In genomic region chr1:131116430-131117011, GRCm38 (mm10) we compare ENCODE assay signal across 7 mouse cellular contexts. TPM values are rescaled to one million over a fixed set of nuclear protein-coding genes. Genes with fewer than 3 reads are reported as not detected.
DNase-seq lines count a peak whose midpoint lies in the region; ATAC-seq and TF ChIP-seq lines count a peak whose summit lies in the region.

No protein-coding gene starts in this region.

- H3K4me2 ChIP-seq in embryonic facial prominence, embryonic 12.5 days (replicated peaks) = no peak overlapping the region
- no peak overlapping the region for H3K4me2 ChIP-seq in liver, postnatal 0 days (ENCODE audit: low read depth, low read length)

- no peaks in the 10 kb centered on the region for H3K36me3 ChIP-seq in embryonic facial prominence, embryonic 12.5 days
- H3K36me3 ChIP-seq in liver, postnatal 0 days (replicated peaks; ENCODE audit: insufficient read depth, low read length) = no peaks in the 10 kb centered on the region

- no peak for TF ChIP-seq EP300 in liver, postnatal 0 days (IDR thresholded peaks at IDR 0.05; ENCODE audit: low read depth)

- H3K27ac ChIP-seq in embryonic facial prominence, embryonic 12.5 days = 0 out of 2 replicates have a peak overlapping the region, but pooled peaks have one; percentile 41
- no peak overlapping the region for H3K27ac ChIP-seq in liver, postnatal 0 days (ENCODE audit: low read depth)

- ATAC-seq in embryonic facial prominence, embryonic 12.5 days (ENCODE audit: insufficient number of reproducible peaks, insufficient read depth, low FRiP score, low TSS enrichment) = no peak
- no peak for ATAC-seq in monocyte, adult 5-6 weeks (replicated peaks; ENCODE audit: insufficient number of reproducible peaks, low FRiP score, low TSS enrichment, poor library complexity, severe bottlenecking)
- ATAC-seq in liver, postnatal 0 days = no peak

- no peaks in the 10 kb centered on the region for H3K27me3 ChIP-seq in embryonic facial prominence, embryonic 12.5 days
- 0 out of 2 replicates have a peak, but pooled peaks cover 4% of the 10 kb centered on the region for H3K27me3 ChIP-seq in liver, postnatal 0 days (ENCODE audit: insufficient read depth, low read length)

- no peak overlapping the region for H3K4me3 ChIP-seq in embryonic facial prominence, embryonic 12.5 days
- no peak overlapping the region for H3K4me3 ChIP-seq in liver, postnatal 0 days (ENCODE audit: low read depth, low read length)

- no peak for TF ChIP-seq CTCF in liver, postnatal 0 days (IDR thresholded peaks at IDR 0.05; ENCODE audit: low read depth)

- intact Hi-C loops in heart, postnatal 10 days (cut with DNase I) = loop anchor here (2.0 to 5.0 kb wide), 3 partner anchors 22 to 130 kb away; partner anchors contain the start of gene Dyrk3
- intact Hi-C loops in left cerebral cortex, postnatal 25 days (cut with DNase I) = loop anchor here (1.0 to 5.0 kb wide), 4 partner anchors 22 to 146 kb away; partner anchors contain the start of gene Dyrk3

- DNase-seq in brain, adult 2 months (ENCODE audit: low read depth, low spot score) = peak; percentile 89
- peak; percentile 81 to 86 for DNase-seq in heart, postnatal 10 days
- peak; percentile 74 to 95 for DNase-seq in left cerebral cortex, postnatal 25 days (ENCODE audit: low spot score in 2 of 2)
- DNase-seq in liver, postnatal 0 days = no peak
- DNase-seq in ovary, postnatal 10 days (ENCODE audit: low spot score) = no peak

- H3K4me1 ChIP-seq in embryonic facial prominence, embryonic 12.5 days = peaks cover 12% of the 10 kb centered on the region; the same call in 1 of the 2 replicates
- H3K4me1 ChIP-seq in liver, postnatal 0 days (ENCODE audit: insufficient read depth) = no peaks in the 10 kb centered on the region; the same call in 1 of the 2 replicates

- WGBS in embryonic facial prominence, embryonic 12.5 days = 47% methylated on average over 13 of the region's 13 CpGs
- 51% methylated on average over 13 of the region's 13 CpGs for WGBS in liver, postnatal 0 days (ENCODE audit: insufficient replicate concordance)

- H3K9me3 ChIP-seq in embryonic facial prominence, embryonic 12.5 days = no peaks in the 10 kb centered on the region
- no peaks in the 10 kb centered on the region for H3K9me3 ChIP-seq in liver, postnatal 0 days (ENCODE audit: low read length)

- no peak overlapping the region for H3K9ac ChIP-seq in embryonic facial prominence, embryonic 12.5 days
- no peak overlapping the region for H3K9ac ChIP-seq in liver, postnatal 0 days (replicated peaks)

RNA-seq across cellular contexts. Expression of gene Mapkapk2, which starts 18.9 kb away (rescaled TPM):
- polyA plus RNA-seq in embryonic facial prominence, embryonic 12.5 days (2016; fragmentation: Nextera tagmentation; extraction: Ambion mirVana) = 62.3 and 63.1 TPM in 2 replicates
- total RNA-seq in heart, postnatal 10 days (2021) = 100 to 1,000 TPM; 204 to 224 TPM
- total RNA-seq in left cerebral cortex, postnatal 25 days (2021) = 10 to 100 TPM; 25.8 to 28.3 TPM
- 205 to 262 TPM (median 212 TPM) in 3 replicates for total RNA-seq in monocyte, adult 5-6 weeks (2017)
- 18.3 and 19.6 TPM in 2 replicates for polyA plus RNA-seq in liver, postnatal 0 days (2015; fragmentation: Nextera tagmentation; extraction: Ambion mirVana)

RNA-seq across cellular contexts. Expression of gene Dyrk3, which starts 21.6 kb away (rescaled TPM):
- 6.5 and 8.7 TPM in 2 replicates for polyA plus RNA-seq in embryonic facial prominence, embryonic 12.5 days (2016; fragmentation: Nextera tagmentation; extraction: Ambion mirVana)
- under 1 TPM; 0.32 to 0.91 TPM for total RNA-seq in heart, postnatal 10 days (2021)
- total RNA-seq in left cerebral cortex, postnatal 25 days (2021) = 10 to 100 TPM in 1 of 2 experiments, 1 to 10 TPM in 1; 9.4 to 14.1 TPM
- 0.67 to 5.1 TPM (median 0.68 TPM) in 3 replicates for total RNA-seq in monocyte, adult 5-6 weeks (2017)
- 9.5 and 10.3 TPM in 2 replicates for polyA plus RNA-seq in liver, postnatal 0 days (2015; fragmentation: Nextera tagmentation; extraction: Ambion mirVana)

RNA-seq across cellular contexts. Expression of gene Eif2d, which starts 36.5 kb away (rescaled TPM):
- polyA plus RNA-seq in embryonic facial prominence, embryonic 12.5 days (2016; fragmentation: Nextera tagmentation; extraction: Ambion mirVana) = 66.6 and 67.7 TPM in 2 replicates
- 10 to 100 TPM; 36.3 to 36.7 TPM for total RNA-seq in heart, postnatal 10 days (2021)
- total RNA-seq in left cerebral cortex, postnatal 25 days (2021) = 10 to 100 TPM; 34.1 to 36.7 TPM
- 4.0 to 11.8 TPM (median 9.0 TPM) in 3 replicates for total RNA-seq in monocyte, adult 5-6 weeks (2017)
- 18.2 and 19.0 TPM in 2 replicates for polyA plus RNA-seq in liver, postnatal 0 days (2015; fragmentation: Nextera tagmentation; extraction: Ambion mirVana)

Comparison
In these comparisons a context has a peak if more than half of its experiments do, and no peak if none do; other contexts are left out.
1. DNase-seq: peak in brain, adult 2 months (single experiment), heart, postnatal 10 days (2 of 2) and left cerebral cortex, postnatal 25 days (2 of 2); none in liver, postnatal 0 days (single experiment) and ovary, postnatal 10 days (single experiment).